Mouse (Mus musculus): ENCODE data around the gene Myrf.
"Not testable (repeated sequence)": the region's sequence is repeated elsewhere in the genome, so short reads cannot be mapped to it uniquely, and the experiment has no call there.

The Myrf gene

DNA sequence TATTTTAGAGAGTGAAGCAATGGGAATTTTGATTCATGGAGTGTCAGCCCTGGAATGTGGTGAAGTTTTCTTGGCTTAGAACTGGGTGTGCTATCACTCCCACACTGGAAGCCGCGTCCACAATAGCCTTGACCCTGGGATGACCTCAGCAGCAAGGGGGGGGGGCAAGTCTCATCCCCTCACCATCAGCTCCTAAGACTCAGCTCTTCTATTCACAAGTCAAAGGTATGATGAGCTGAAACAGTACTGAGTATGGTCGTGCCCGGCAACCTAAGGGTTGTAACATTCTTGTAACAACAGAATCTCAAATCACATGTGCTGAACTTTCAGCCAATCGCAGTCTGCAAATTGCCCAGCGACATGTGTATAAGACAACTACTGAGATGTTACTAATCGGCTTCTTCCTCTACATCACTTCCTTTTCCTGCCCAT, 63.6 kb downstream of the Myrf start:
- peak; percentile 27 for DNase-seq (ENCODE audit: low read depth, low spot score)

DNA sequence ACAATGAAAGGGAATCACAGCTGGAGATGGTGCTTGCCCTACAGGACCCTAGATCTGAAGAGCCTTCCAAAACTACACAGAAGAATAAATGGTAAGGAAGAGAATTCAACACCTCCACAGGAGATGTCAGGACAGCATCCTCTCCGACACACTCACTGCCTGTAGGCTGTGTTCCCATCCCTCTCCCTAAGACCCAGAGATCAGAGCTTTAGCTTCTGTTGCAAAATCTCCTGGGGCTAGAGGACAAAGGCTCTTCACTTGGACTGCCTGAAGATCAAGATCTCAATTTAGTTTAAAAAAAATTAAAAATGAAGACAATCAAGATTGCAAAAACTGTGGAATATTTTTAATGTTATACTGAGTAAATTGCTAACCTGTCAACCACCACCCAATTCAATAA, 64.1 kb downstream of the Myrf start:
- no peak for DNase-seq (ENCODE audit: low read depth, low spot score)

DNA sequence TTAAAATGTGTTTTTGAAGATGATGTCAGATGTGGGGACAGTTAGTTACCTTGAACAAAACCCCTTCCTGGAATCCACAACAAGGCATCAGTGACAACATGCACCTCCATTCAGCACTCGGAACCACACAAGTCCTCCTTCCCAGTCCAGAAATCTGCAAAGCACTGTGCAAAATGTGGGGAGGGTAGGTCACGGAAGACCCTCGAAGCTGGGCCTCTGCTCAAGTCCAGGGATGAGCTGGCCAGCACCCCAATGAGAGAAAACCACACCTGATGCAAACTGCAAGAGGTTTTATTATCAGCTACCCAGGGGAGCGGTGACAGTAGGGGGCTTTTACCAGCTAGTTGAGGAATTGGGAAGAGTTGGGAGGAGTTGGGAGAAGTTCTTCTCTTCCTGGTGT, 65.6 kb downstream of the Myrf start:
- DNase-seq (ENCODE audit: low read depth, low spot score) = no peak

DNA sequence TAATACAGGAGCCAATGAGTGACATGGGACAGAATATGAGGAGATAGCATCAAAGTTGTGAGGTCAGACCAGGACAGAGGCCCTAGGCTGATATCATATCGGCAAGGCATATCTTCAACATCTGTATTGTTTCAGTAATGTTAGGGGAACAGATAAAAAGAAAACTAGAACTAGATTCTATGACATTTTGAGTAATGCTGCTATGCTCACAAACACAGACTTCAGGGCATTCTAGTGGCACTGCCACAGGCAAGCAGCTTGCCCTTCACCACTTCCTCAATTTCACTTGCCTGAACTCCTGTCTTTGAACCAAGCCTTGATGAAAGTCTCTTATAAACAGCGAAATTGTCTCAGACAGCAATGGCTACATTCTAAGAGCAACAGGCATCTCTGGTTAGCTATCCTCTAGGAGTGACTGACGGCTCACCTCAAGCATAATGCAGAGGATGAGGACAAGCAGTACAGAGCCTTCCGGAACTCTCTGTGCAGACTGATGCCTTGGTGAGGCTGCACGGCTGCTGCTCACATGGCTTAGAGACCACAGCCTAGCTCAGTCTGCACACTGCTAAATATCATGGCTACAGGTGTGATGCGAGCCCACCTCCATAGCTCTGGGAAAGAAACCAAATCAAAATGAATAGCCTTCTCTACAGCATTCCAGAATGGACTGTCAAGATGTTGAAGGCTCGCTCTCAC, 66.6 kb downstream of the Myrf start:
- DNase-seq (ENCODE audit: low read depth, low spot score) = no peak

DNA sequence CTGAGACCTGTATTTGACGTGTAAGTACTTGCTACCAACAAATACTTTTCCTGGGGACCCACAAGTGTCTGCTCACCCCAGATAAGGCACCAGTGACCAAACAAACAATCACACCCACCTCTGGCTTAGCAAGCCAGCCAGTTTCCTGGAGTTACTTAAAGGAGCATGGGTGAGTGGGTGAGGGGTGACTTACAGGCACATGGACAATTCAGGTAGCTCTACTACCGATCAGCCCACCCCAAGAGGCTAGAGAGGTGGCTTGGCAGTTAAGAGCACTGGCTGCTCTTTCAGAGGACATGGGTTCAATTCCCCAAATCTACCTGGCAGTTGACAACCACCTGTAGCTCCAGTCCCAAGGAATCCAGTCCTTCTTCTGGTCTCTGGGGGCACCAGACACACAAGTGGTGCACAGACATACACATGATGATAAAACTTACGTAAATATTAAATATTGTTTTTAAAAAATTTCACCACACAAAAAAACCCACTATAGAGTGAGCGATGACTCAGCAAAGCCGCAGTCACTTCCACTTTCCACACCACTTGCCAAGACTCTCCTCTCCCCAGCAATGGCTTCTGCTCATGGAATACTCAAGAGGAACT, 67.3 kb downstream of the Myrf start:
- DNase-seq (ENCODE audit: low read depth, low spot score) = no peak

DNA sequence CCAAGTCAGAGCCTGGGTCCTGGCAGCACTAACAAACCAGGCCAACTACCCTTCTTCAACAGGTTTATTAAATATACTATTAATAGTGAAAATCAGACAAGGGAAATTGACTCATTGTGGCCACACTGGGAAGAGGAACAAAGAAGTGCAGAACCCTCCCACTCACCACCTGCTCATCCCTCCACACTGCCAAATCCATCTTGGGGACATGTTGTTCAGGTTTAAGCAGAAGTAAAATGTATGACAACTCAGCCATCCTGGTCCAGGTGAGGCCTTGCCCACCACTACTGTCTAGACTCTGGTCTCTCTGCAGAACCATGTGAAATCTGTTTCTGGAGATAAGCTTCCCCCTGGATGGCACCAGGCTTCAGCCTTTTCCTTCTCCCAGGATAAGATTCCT, 68.7 kb downstream of the Myrf start:
- no peak for DNase-seq (ENCODE audit: low read depth, low spot score)

DNA sequence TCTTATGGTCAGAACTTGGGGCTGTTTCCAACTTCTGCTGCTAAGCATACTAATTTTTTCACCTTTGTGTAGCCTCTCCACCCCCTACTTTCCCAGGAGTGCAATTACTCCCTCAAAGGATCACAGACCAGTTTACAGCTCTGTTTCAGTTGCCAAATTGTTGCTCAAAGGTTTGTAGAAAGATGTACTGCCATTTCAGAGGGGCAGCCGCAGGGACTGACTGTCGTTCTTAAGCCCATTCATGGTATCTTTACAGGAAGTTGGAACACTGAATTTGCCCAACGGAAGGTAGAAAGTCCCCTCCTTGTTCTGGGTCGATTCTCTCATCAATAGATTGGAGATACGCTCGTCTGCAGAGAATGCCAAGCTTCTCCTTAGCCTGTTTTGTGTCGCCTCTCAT, 69.2 kb downstream of the Myrf start:
- no peak for DNase-seq (ENCODE audit: low read depth, low spot score)

DNA sequence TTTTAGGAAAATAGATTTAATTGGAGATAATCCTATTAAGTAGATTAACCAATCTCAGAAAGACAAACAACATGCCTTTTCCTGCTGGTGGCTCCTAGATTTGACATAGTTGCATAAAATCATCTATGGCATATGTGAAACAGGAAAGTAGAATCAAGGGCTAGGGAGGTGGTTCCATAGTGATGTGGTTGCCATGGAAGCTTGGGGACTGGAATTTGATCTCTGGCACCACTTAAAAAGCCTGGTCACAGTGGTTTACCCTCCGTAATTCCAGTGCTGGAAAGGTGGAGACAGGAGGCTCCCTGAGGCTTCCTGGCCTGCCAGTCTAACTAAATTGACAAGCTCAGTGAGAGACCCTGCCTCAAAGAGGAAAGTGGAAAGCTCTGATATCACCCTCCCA, 70.1 kb downstream of the Myrf start:
- DNase-seq (ENCODE audit: low read depth, low spot score) = no peak

DNA sequence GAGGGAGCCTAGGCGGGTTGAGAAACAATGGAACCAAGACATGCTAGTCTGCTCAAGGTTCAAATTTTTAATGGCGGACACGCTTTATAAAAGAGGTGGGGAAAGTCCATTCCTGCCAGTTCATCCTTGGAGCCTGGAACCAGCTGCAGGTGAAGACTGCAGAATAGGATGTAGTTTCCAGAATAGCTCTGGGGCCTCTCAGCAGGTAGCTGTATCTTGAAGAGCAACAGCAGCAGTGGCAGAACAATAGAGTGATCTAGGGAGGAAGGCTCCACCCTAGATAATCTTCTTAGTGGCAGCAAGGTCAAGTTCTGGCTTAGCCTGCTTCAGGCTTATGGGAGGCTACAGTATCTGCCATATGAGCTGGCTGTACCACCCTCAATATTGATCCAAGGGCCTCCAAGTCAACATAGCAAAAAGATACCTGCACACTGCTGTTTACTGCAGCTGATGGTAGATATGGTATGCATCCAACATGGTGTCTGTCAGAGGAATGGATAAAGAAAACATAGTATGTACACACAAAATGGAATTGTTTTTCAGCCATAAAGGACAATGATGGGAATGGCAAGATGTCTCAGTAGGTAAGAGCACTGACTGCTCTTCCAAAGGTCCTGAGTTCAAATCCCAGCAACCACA, 70.7 kb downstream of the Myrf start:
- peak; percentile 83 for DNase-seq (ENCODE audit: low read depth, low spot score)

DNA sequence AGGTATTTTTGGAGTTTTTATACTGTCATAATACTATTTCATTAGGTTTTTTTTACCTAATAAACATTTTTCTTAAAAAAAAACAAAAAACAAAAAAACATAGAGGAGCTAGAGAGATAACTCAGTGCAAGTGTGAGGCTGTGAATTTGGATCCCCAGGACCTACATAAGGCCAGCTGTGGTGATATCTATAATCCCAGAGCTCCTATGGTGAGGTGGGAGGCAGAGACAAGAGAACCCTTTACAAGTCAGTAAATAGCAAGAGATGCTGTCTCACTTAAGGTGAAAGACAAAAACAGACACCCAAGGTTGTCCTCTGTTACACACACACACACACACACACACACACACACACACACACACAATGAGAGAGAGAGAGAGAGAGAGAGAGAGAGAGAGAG, 71.4 kb downstream of the Myrf start:
- no peak for DNase-seq (ENCODE audit: low read depth, low spot score)

DNA sequence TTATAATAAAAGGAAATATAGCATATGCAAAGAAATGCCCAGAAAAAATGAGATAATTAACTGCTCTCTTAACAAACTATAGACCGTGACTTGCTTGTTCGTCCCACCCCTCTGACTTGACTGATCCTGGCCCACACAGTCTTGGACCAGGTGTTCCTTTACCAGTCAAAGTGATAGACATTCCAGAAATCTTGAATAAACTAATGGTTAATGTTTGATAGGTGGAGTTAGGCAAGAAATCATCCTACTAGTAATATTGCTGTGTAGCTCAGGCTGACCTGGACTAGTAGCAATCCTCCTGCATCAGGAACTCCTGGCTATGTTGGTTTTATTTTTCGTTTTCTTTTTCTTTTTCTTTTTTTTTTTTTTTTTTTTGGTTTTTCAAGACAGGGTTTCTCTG, 72.1 kb downstream of the Myrf start:
- DNase-seq (ENCODE audit: low read depth, low spot score) = no peak

DNA sequence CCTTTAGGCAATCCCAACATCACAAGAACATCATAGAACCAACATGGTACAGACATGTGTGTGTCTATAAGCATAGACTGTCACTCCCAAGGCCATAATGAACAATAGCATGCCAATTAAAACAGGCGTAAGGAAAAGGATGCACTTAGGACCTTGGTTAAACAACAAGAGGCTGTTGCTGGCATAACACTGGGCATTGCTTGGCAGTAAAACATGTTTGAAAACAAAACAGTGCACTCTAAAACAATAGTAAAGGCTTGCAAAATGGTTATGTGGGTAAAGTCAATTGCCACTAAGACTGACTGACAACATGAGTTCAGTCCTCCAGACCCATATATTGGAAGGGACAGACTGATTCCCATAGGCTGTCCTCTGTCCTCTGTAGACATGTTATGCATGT, 72.6 kb downstream of the Myrf start:
- DNase-seq (ENCODE audit: low read depth, low spot score) = no peak

DNA sequence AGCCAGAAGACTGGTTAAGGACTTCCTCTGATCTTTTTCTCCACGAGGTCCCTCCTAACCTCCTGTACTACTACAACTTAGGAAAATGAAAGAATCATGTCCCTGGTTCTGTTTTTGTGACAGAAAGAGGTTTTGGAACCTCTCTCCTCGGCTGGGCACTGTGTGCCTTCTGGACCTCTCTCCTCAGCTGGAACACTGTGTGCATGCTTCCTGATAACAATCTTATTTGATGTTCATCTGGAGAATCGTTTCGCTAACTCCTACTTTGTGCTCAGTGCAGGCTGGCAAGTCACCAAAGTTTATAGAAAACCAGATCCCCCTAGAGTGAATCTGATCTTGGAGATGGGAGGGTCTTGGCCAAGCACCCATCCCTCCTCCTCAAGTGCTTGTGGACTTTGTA, 73.4 kb downstream of the Myrf start:
- DNase-seq (ENCODE audit: low read depth, low spot score) = no peak

DNA sequence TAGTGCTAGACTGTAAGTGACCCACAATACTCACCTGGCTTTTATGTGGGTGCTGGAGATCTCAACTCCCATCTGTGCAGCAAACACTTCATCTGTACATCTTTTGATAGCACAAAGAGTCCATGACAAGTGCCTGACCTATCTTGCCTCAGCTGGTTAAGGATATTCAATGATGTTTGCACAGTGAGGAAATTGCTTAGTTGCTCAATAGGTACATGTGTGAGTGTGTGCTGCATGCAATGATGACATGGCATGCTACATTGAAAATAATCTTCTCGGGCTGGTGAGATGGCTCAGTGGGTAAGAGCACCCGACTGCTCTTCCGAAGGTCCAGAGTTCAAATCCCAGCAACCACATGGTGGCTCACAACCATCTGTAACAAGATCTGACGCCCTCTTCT, 74.6 kb downstream of the Myrf start:
- DNase-seq (ENCODE audit: low read depth, low spot score) = not testable (repeated sequence)

DNA sequence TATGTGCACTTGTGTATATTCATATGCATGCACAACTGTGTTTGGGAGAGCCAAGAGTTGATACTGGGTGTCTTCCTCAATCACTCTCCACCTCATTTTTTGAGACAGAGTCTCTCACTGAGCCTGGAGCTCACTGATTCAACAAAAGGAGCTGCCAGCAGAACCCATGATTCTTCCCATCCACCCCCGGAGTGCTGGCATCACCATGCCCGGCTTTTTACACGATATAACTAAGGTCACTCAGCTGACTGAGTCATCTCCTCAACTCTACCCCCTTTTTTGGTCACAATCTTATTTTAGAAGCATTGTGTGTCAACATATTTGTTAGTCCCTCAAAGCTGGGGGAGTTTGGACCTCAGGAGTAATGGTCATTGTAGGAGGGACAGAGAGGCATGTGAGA, 76.7 kb downstream of the Myrf start:
- no peak for DNase-seq (ENCODE audit: low read depth, low spot score)

All from ES-CJ7 (cell line).